Mouse (Mus musculus) small intestine, adult 2 months (tissue): ENCODE results near the gene Cacna1c.

ENCODE experiments used
- CTCF ChIP-seq: fragments of 200-500 bp; IDR thresholded peaks from 2 replicates; pipeline ENCODE4 v1.5.1; 2012; ENCODE audit warnings: low read depth, mild to moderate bottlenecking, control low read depth, inconsistent platforms, low read length, moderate library complexity, mixed read lengths; ENCODE audit not compliant: insufficient replicate concordance, insufficient read length; ENCODE audit errors: extremely low read depth
- POLR2A ChIP-seq: fragments of 200-500 bp; IDR thresholded peaks from 2 replicates; pipeline ENCODE4 v1.6.1; 2012; ENCODE audit warnings: low read depth, mild to moderate bottlenecking, control low read depth, inconsistent platforms, low read length, moderate library complexity

GRCm38 (mm10) chr6:118754439-118754838, 441.8 kb downstream of the Cacna1c start:
- TF ChIP-seq CTCF, result no peak
- no peak for TF ChIP-seq POLR2A
